Mouse (Mus musculus) megakaryocyte, embryonic 14.5 days (primary cell): ENCODE results near the gene Kat6b. TPM values are rescaled to one million over a fixed set of nuclear protein-coding genes. Genes with fewer than 3 reads are reported as not detected.

Source experiments
- H3K27me3 ChIP-seq: replicated peaks from 2 replicates; pipeline ENCODE3; 2012; ENCODE audit warnings: inconsistent platforms
- H3K36me3 ChIP-seq: replicated peaks from 2 replicates; pipeline ENCODE3; 2012; ENCODE audit warnings: low read length, inconsistent platforms, mixed read lengths
- H3K4me1 ChIP-seq: 2 replicates; pipeline ENCODE4 v1.6.1; 2012; ENCODE audit warnings: inconsistent platforms
- H3K4me3 ChIP-seq: replicated peaks from 2 replicates; pipeline ENCODE3; 2012; ENCODE audit warnings: moderate library complexity, mild to moderate bottlenecking, inconsistent platforms
- H3K9me3 ChIP-seq: 2 replicates; pipeline ENCODE4 v1.6.1; 2012; ENCODE audit warnings: inconsistent platforms
- FLI1 ChIP-seq: IDR thresholded peaks from 2 replicates; pipeline ENCODE4 v1.6.1; 2012; ENCODE audit warnings: low read length, inconsistent platforms, mixed read lengths
- GATA1 ChIP-seq: IDR thresholded peaks from 3 replicates; pipeline ENCODE4 v1.6.1; 2012; ENCODE audit warnings: mixed read lengths, low read length, inconsistent platforms, borderline replicate concordance
- polyA plus RNA-seq: library from polyadenylated mRNA; stranded (reverse); fragments of >175 nt; gene quantifications from 2 replicates; pipeline ENCODE4 v1.2.3, GENCODE M21; 2012; ENCODE audit warnings: low replicate concordance; ENCODE audit not compliant: insufficient read depth

The Kat6b gene
- polyA plus RNA-seq, 1 experiment = 0.84 TPM

DNA sequence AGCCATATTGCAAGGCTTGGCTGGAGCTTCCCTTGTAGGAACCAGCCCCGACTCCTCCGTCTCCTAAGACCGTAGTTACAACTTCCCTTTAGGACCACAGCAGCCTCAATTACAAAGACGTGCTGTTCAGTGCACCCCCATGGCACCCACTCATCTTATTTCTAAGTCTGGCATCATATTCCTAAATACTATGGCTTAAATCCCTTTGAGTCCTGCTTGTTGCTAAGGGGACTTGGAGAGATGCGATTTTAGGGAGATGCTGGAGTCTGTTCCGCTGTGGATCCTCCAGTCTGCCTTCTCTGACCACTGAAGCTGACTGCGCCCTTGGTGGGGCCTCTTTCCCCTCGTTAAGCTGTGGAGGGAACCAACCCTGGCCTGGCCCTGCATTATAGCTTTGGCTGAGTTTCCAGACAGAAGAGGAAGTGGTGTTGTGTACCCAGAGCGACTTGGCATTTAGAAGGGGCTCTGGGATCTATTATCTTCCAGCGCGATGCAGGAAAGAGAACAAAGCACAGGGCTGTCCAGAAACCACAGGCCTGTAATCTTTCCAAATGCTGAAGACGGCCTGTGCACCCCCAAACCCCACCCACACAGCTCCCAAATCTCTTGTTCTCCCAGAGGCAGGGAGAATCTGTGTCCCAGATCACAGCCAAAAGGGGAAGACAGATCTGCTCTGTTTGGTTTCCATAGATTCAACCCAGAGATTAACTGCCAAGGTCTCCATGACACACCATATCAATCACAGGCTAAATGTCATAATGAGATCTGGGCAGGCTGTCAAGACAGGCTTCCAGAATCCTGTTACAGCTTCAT, 225.7 kb downstream of the Kat6b start:
- peaks cover 32% of the 10 kb centered on the region for H3K27me3 ChIP-seq
- H3K4me1 ChIP-seq = peaks cover 58% of the 10 kb centered on the region
- no peak for TF ChIP-seq FLI1
- no peak for TF ChIP-seq GATA1
- H3K4me3 ChIP-seq = peak overlapping the region; percentile 60
- no peaks in the 10 kb centered on the region for H3K9me3 ChIP-seq
- H3K36me3 ChIP-seq = no peaks in the 10 kb centered on the region

DNA sequence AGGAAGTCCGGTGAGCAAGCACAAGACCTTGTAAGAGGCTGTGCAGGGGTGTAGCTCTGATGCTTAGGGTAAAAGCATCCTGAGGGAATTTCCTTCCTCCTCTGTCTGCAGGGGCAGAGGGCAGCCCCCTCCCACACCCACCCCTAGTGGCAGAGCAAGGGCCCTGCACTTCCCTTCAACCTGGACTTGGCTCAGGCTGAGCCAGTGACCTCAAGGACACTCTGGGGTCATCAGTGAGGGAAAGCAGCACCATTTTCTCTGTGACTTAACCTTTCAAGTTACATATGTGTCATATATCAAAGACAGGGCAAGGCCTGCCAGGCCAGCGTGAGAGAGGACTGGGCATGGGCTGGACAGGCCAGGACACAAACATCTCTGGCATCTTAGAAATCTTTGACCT, 228.3 kb downstream of the Kat6b start:
- no peaks in the 10 kb centered on the region for H3K36me3 ChIP-seq
- H3K4me3 ChIP-seq = no peak overlapping the region
- TF ChIP-seq GATA1 = no peak
- TF ChIP-seq FLI1 = no peak
- peaks cover 48% of the 10 kb centered on the region for H3K27me3 ChIP-seq
- H3K4me1 ChIP-seq = peaks cover 36% of the 10 kb centered on the region
- H3K9me3 ChIP-seq = no peaks in the 10 kb centered on the region

DNA sequence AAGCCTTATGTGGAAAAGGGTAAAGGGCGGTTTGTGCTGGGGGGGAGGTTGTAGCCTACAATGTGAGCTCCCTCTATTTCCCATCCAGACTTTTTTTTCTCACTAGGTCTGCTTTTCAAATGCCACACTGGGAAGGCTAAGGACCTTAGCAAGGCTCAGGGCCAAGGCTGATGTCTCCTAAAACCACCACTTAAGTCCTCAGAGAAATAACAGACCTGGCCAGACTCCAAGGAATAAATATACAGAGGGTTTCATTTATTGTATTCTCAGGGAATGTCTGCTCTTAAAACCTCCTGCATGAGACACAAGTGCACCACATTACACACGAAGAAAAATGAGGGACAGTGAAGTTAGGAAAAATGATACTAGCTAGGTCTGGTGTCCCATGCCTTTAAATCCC, 230.0 kb downstream of the Kat6b start:
- Histone ChIP-seq H3K36me3 (no peaks in the 10 kb centered on the region), H3K4me1 (peaks cover 25% of the 10 kb centered on the region), H3K27me3 (peaks cover 60% of the 10 kb centered on the region), H3K9me3 (no peaks in the 10 kb centered on the region), H3K4me3 (no peak overlapping the region)
- TF ChIP-seq GATA1 = no peak
- no peak for TF ChIP-seq FLI1

DNA sequence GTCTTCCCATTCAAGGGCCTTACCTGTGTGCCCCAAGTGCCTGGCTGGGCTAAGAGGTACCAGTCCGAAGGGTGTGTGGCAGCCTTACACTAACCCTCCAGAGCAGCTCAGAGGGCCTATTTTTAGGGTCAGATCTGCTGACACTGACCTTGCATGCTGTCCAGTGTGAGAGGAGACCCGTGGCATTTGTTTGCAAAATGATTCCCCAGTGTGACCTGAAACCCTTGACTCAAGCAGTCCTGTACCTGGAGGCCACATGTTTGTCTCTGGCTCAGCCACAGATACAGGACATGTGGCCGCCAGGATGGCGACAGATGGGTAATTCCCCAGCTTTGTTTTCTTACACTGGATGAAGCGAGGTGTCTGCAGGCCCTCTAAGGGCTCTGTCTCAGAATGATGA, 233.3 kb downstream of the Kat6b start, which contains the start of gene Dupd1:
Gene Dupd1, minus strand, starts transcription at position 91 of the 400 bp plus-strand sequence.
- TF ChIP-seq FLI1 (no peak), GATA1 (no peak)
- Histone ChIP-seq H3K4me1 (peaks cover 10% of the 10 kb centered on the region), H3K36me3 (no peaks in the 10 kb centered on the region), H3K9me3 (no peaks in the 10 kb centered on the region), H3K4me3 (no peak within 1 kb of the TSS), H3K27me3 (peaks cover 46% of the 10 kb centered on the region)

DNA sequence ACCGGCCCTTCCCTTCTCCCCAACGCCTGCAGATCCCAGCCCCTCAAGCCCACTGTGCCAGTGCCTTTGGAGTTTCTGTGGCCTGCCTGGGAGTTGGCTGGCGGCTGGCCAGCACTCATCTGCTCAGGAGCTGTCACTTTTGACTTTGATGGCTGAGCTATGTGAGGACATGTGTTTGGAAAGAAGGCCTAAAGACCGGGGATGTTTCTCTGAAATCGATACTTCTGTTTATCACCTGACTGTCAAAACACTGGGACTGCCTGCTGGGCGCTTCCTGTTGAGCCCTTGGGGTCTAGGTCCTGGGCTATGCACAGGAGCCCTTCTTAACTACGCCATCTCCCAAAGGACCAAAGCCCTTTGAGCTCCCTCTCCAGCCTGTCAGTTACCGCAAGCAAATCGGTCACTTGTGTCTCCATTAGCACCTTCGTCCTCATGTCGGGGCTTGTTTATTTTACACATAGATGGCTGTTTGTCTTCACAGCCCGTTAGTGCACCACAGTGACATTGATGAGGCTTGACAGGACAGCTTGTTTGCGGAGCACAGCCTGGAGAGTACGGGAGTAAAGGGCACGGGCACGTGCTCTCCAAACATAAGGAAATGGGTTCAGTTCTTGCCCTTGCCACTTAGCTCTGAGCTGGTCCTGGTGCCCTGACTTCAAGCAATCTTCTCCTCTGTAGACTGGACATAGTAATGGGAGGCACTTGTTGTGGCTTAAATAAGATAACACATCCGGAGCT, 238.6 kb downstream of the Kat6b start:
- no peaks in the 10 kb centered on the region for H3K36me3 ChIP-seq
- no peaks in the 10 kb centered on the region for H3K9me3 ChIP-seq
- H3K27me3 ChIP-seq = peaks cover 43% of the 10 kb centered on the region
- peaks cover 23% of the 10 kb centered on the region for H3K4me1 ChIP-seq
- H3K4me3 ChIP-seq = no peak overlapping the region
- TF ChIP-seq FLI1 (no peak), GATA1 (no peak)

DNA sequence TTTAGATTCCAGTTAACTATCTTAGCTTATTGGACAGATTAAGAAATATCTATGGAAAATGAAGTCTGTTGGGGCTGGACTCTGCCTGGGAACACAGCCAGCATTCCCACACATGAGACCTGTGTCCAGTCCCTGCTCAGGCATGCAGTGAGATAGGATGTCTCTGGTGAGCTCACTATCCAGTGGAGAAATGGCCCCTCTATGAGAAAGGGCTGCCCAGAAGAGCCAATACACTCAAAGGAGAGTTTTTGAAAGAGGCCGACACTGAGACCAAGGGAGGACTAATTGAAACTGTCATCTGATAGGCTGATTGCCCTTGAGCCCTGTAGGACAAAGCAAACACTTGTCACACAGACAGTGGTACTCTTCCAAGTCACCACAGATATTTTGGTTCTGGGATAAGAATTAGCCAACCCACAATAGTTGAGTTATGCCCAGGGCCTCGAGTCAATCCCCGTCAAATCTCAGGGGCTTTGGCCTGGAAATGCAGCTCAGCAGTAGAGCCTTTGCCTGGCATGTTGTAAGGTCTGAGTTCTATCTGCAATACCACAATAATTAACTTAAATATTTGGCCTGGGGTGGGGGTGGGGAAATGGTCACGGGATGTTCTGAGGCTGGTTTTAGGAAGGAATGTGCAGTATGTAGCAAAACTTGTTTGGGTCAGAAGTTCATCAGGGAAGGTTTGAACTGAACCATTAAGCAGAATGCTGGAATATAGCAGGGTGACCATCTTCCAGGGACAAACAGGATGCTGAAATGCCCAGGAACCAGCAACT, 239.4 kb downstream of the Kat6b start:
- peaks cover 23% of the 10 kb centered on the region for H3K4me1 ChIP-seq
- peaks cover 45% of the 10 kb centered on the region for H3K27me3 ChIP-seq
- H3K9me3 ChIP-seq = no peaks in the 10 kb centered on the region
- H3K36me3 ChIP-seq = no peaks in the 10 kb centered on the region
- H3K4me3 ChIP-seq = no peak overlapping the region
- TF ChIP-seq GATA1 (no peak), FLI1 (no peak)

Other genes with a start within 250 kb of the Kat6b start
- gene Dupd1, start 233.1 kb downstream of the Kat6b start, polyA plus RNA-seq = not detected in 2 replicates